Mouse (Mus musculus) CH12.LX (cell line): ENCODE measurements at regions not wholly inside any gene's neighbourhood (a gene's known extent, or its start where the extent isn't known, plus 50 kb on each side); places are given as distances from the start of the nearest gene placed in this dataset.

Source experiments
- CTCF ChIP-seq, 2 experiments: IDR thresholded peaks in 1 of 2; conservative IDR thresholded peaks in 1 of 2; 2 replicates each; pipeline ENCODE4 v1.5.1; 2011 to 2012; ENCODE audit warnings: low read depth in 2 of 2, low read length in 2 of 2, improper control_type of control experiment in 1 of 2, inconsistent platforms in 1 of 2, mild to moderate bottlenecking in 1 of 2, moderate library complexity in 1 of 2
- PAX5 ChIP-seq: IDR thresholded peaks from 2 replicates; pipeline ENCODE4 v1.6.1; 2012; ENCODE audit warnings: low read length, inconsistent platforms, mixed read lengths
- TCF12 ChIP-seq: IDR thresholded peaks from 2 replicates; pipeline ENCODE4 v1.6.1; 2014; ENCODE audit warnings: low read depth, mild to moderate bottlenecking, inconsistent platforms, low read length, improper control_type of control experiment
- ZC3H11A ChIP-seq: IDR thresholded peaks from 2 replicates; pipeline ENCODE4 v1.6.1; 2012; ENCODE audit warnings: low read depth, mild to moderate bottlenecking, inconsistent platforms, low read length, improper control_type of control experiment
- ZMIZ1 ChIP-seq: IDR thresholded peaks from 2 replicates; pipeline ENCODE4 v1.6.1; 2012; ENCODE audit warnings: low read depth, mild to moderate bottlenecking, inconsistent platforms, low read length, improper control_type of control experiment

DNA sequence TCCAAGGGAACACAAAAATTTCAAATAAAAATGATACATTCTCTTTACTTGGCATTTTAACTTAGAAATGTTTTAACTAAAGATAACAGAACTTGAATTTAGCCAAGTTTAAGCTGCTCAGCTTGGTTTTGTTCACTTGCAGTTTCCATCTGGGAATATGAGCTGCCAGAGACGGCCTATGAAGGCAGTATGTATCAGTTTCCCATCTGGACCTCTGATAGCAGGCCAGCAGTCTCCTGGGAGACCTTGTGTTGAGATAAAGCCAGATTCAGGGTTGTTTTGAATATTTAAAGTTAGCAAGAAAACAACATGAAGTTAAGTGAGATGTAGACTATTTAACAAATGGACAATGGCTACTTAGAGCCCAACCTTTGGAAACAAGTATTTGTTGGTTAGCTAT, 142.3 kb downstream of the Gmnc start:
- TF ChIP-seq ZMIZ1 (no peak), PAX5 (no peak), ZC3H11A (no peak), CTCF (conservative IDR thresholded peaks at IDR 0.05 in 1 of 2, IDR thresholded peaks at IDR 0.05 in 1 of 2; ENCODE audit: low read depth in 2 of 2, low read length in 2 of 2) (no peak), TCF12 (no peak)
